Mouse (Mus musculus): ENCODE results near the gene Olfr432.

DNA sequence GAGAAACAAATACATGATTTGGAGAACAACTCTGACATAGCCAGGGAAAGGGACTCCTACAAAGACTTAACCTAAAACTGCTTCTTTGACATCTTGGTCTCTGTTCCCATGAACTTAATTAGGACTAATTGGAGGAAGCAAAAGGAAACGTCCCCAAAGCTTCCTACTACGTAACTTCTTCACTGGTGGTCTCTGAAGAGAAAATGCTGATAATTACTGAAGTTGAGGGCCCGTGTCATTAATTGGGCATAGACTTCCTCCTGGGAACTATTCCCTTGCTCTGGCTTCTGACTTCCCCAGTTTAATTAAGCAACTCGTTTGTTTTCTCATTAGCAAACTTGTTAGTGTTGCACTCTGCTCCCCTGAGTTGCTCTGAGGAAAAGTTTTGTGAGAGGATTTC lies 13.2 kb upstream of the Olfr432 start:
- TF ChIP-seq CTCF (IDR thresholded peaks at IDR 0.05) (no peak), POLR2A (IDR thresholded peaks at IDR 0.05; ENCODE audit: insufficient read depth, low read depth, low read length) (no peak)
